Mouse (Mus musculus) CH12.LX (cell line): ENCODE results near the gene Ism2. TPM values are rescaled to one million over a fixed set of nuclear protein-coding genes. Genes with fewer than 3 reads are reported as not detected.

Experiments used
- DNase-seq: peaks from one replicate; pipeline ENCODE4 v3.0.0-alpha.2; 2013; ENCODE audit errors: extremely low read depth
- H3K27ac ChIP-seq: 2 replicates; pipeline ENCODE4 v1.5.1; 2012; ENCODE audit warnings: low read depth, mild to moderate bottlenecking, control low read depth, moderate library complexity; ENCODE audit not compliant: insufficient read depth
- H3K27me3 ChIP-seq: replicated peaks from 2 replicates; pipeline ENCODE3; 2012; ENCODE audit warnings: inconsistent platforms
- H3K36me3 ChIP-seq, 2 experiments: replicated peaks in 1 of 2; 2 replicates each; pipeline versions ENCODE3 to v1.6.1; 2012; ENCODE audit warnings: inconsistent platforms in 1 of 2, low read length in 1 of 2, mild to moderate bottlenecking in 1 of 2, mixed read lengths in 1 of 2, moderate library complexity in 1 of 2; ENCODE audit not compliant: control insufficient read depth in 1 of 2, insufficient read depth in 1 of 2
- H3K4me1 ChIP-seq, 2 experiments: 2 replicates each; pipeline ENCODE4 v1.6.1; 2012; ENCODE audit warnings: inconsistent platforms in 1 of 2, moderate library complexity in 1 of 2; ENCODE audit not compliant: insufficient read depth in 2 of 2, control insufficient read depth in 1 of 2
- H3K4me2 ChIP-seq: 2 replicates; pipeline ENCODE4 v1.6.1; 2012; ENCODE audit warnings: low read depth, mild to moderate bottlenecking, control low read depth; ENCODE audit not compliant: poor library complexity, insufficient read depth, severe bottlenecking
- H3K4me3 ChIP-seq, 3 experiments: fragments of 150-350 bp in 1 of 3; sonication (generic) in 1 of 3; replicated peaks in 1 of 3; 2 replicates each; pipeline versions ENCODE3 to v1.5.1; 2011 to 2012; ENCODE audit warnings: low read depth in 2 of 3, low read length in 2 of 3, mild to moderate bottlenecking in 2 of 3, moderate library complexity in 2 of 3, control low read depth in 1 of 3, improper control_type of control experiment in 1 of 3, inconsistent platforms in 1 of 3, mixed read lengths in 1 of 3; ENCODE audit not compliant: poor library complexity in 1 of 3
- H3K79me2 ChIP-seq: replicated peaks from 2 replicates; pipeline ENCODE4 v1.6.1; 2012; ENCODE audit warnings: mild to moderate bottlenecking, moderate library complexity; ENCODE audit not compliant: control insufficient read depth, poor library complexity, insufficient read depth, severe bottlenecking; ENCODE audit errors: extremely low read depth
- H3K9ac ChIP-seq: 2 replicates; pipeline ENCODE4 v1.6.1; 2012; ENCODE audit warnings: low read depth, mild to moderate bottlenecking, control low read depth, moderate library complexity; ENCODE audit not compliant: insufficient read depth
- H3K9me3 ChIP-seq: replicated peaks from 2 replicates; pipeline ENCODE3; 2012; ENCODE audit warnings: low read length, inconsistent platforms, mixed read lengths
- BHLHE40 ChIP-seq: IDR thresholded peaks from 2 replicates; pipeline ENCODE4 v1.6.1; 2011; ENCODE audit warnings: mild to moderate bottlenecking, low read depth, low read length, improper control_type of control experiment
- CHD1 ChIP-seq: IDR thresholded peaks from 2 replicates; pipeline ENCODE4 v1.6.1; 2012; ENCODE audit warnings: low read depth, low read length, improper control_type of control experiment, inconsistent platforms
- CHD2 ChIP-seq: IDR thresholded peaks from 2 replicates; pipeline ENCODE4 v1.6.1; 2011; ENCODE audit warnings: low read length, improper control_type of control experiment
- CTCF ChIP-seq, 2 experiments: IDR thresholded peaks in 1 of 2; conservative IDR thresholded peaks in 1 of 2; 2 replicates each; pipeline ENCODE4 v1.5.1; 2011 to 2012; ENCODE audit warnings: low read depth in 2 of 2, low read length in 2 of 2, improper control_type of control experiment in 1 of 2, inconsistent platforms in 1 of 2, mild to moderate bottlenecking in 1 of 2, moderate library complexity in 1 of 2
- ELF1 ChIP-seq: IDR thresholded peaks from 2 replicates; pipeline ENCODE4 v1.6.1; 2014; ENCODE audit warnings: low read depth, mild to moderate bottlenecking, inconsistent platforms, low read length, improper control_type of control experiment
- EP300 ChIP-seq: IDR thresholded peaks from 2 replicates; pipeline ENCODE4 v1.6.1; 2011; ENCODE audit warnings: low read length, improper control_type of control experiment
- ETS1 ChIP-seq: conservative IDR thresholded peaks from 2 replicates; pipeline ENCODE4 v1.6.1; 2012; ENCODE audit warnings: low read depth, mild to moderate bottlenecking, inconsistent platforms, low read length, improper control_type of control experiment, moderate library complexity
- GABPA ChIP-seq: IDR thresholded peaks from 2 replicates; pipeline ENCODE4 v1.6.1; 2012; ENCODE audit warnings: low read depth, low read length, improper control_type of control experiment, inconsistent platforms; ENCODE audit not compliant: insufficient replicate concordance
- HCFC1 ChIP-seq: IDR thresholded peaks from 2 replicates; pipeline ENCODE4 v1.6.1; 2012; ENCODE audit warnings: low read depth, mild to moderate bottlenecking, inconsistent platforms, low read length, improper control_type of control experiment
- JUND ChIP-seq: conservative IDR thresholded peaks from 2 replicates; pipeline ENCODE4 v1.6.1; 2011; ENCODE audit warnings: low read depth, low read length, improper control_type of control experiment
- KAT2A ChIP-seq: IDR thresholded peaks from 2 replicates; pipeline ENCODE4 v1.6.1; 2012; ENCODE audit warnings: low read length, improper control_type of control experiment, inconsistent platforms; ENCODE audit not compliant: insufficient replicate concordance
- MAFK ChIP-seq: IDR thresholded peaks from 2 replicates; pipeline ENCODE4 v1.6.1; 2011; ENCODE audit warnings: low read length, improper control_type of control experiment; ENCODE audit not compliant: insufficient replicate concordance
- MAX ChIP-seq: IDR thresholded peaks from 2 replicates; pipeline ENCODE4 v1.6.1; 2011; ENCODE audit warnings: low read length, improper control_type of control experiment
- MAZ ChIP-seq: IDR thresholded peaks from 2 replicates; pipeline ENCODE4 v1.6.1; 2012; ENCODE audit warnings: low read depth, mild to moderate bottlenecking, inconsistent platforms, low read length, improper control_type of control experiment, moderate library complexity
- MEF2A ChIP-seq: IDR thresholded peaks from 2 replicates; pipeline ENCODE4 v1.6.1; 2014; ENCODE audit warnings: low read depth, mild to moderate bottlenecking, inconsistent platforms, low read length, improper control_type of control experiment, borderline replicate concordance
- MYC ChIP-seq: IDR thresholded peaks from 2 replicates; pipeline ENCODE4 v1.6.1; 2011; ENCODE audit warnings: low read depth, mild to moderate bottlenecking, improper control_type of control experiment, low read length
- NELFE ChIP-seq: IDR thresholded peaks from 2 replicates; pipeline ENCODE4 v1.6.1; 2011; ENCODE audit warnings: low read depth, low read length, improper control_type of control experiment
- NRF1 ChIP-seq: IDR thresholded peaks from 2 replicates; pipeline ENCODE4 v1.6.1; 2014; ENCODE audit warnings: low read depth, mild to moderate bottlenecking, inconsistent platforms, low read length, improper control_type of control experiment, moderate library complexity
- PAX5 ChIP-seq: IDR thresholded peaks from 2 replicates; pipeline ENCODE4 v1.6.1; 2012; ENCODE audit warnings: low read length, inconsistent platforms, mixed read lengths
- POLR2A ChIP-seq: IDR thresholded peaks from 2 replicates; pipeline ENCODE4 v1.6.1; 2011; ENCODE audit warnings: low read depth, mild to moderate bottlenecking, improper control_type of control experiment, low read length
- RAD21 ChIP-seq: IDR thresholded peaks from 2 replicates; pipeline ENCODE4 v1.6.1; 2011; ENCODE audit warnings: low read depth, mild to moderate bottlenecking, low read length, improper control_type of control experiment, moderate library complexity
- RCOR1 ChIP-seq: conservative IDR thresholded peaks from 2 replicates; pipeline ENCODE4 v1.6.1; 2012; ENCODE audit warnings: low read depth, mild to moderate bottlenecking, inconsistent platforms, low read length, improper control_type of control experiment
- SMC3 ChIP-seq: IDR thresholded peaks from 2 replicates; pipeline ENCODE4 v1.6.1; 2011; ENCODE audit warnings: low read depth, low read length, improper control_type of control experiment
- TBP ChIP-seq: conservative IDR thresholded peaks from 2 replicates; pipeline ENCODE4 v1.6.1; 2011; ENCODE audit warnings: low read depth, low read length, improper control_type of control experiment
- TCF12 ChIP-seq: IDR thresholded peaks from 2 replicates; pipeline ENCODE4 v1.6.1; 2014; ENCODE audit warnings: low read depth, mild to moderate bottlenecking, inconsistent platforms, low read length, improper control_type of control experiment
- UBTF ChIP-seq: IDR thresholded peaks from 2 replicates; pipeline ENCODE4 v1.6.1; 2012; ENCODE audit warnings: low read depth, mild to moderate bottlenecking, inconsistent platforms, low read length, improper control_type of control experiment, moderate library complexity
- USF1 ChIP-seq: IDR thresholded peaks from 2 replicates; pipeline ENCODE4 v1.6.1; 2014; ENCODE audit warnings: low read depth, mild to moderate bottlenecking, inconsistent platforms, low read length, improper control_type of control experiment
- ZC3H11A ChIP-seq: IDR thresholded peaks from 2 replicates; pipeline ENCODE4 v1.6.1; 2012; ENCODE audit warnings: low read depth, mild to moderate bottlenecking, inconsistent platforms, low read length, improper control_type of control experiment
- ZKSCAN1 ChIP-seq: IDR thresholded peaks from 2 replicates; pipeline ENCODE4 v1.6.1; 2012; ENCODE audit warnings: low read depth, inconsistent platforms, low read length, improper control_type of control experiment, borderline replicate concordance
- ZNF384 ChIP-seq: IDR thresholded peaks from 2 replicates; pipeline ENCODE4 v1.6.1; 2012; ENCODE audit warnings: low read depth, low read length, improper control_type of control experiment, inconsistent platforms
- dilution Hi-C: fragments of 300-500 bp; cut with MboI; formaldehyde crosslinking; loops from 2 replicates; pipeline ENCODE4 v1.14.3; 2020; ENCODE audit warnings: low sequenced_read_pairs; ENCODE audit not compliant: extremely low pct_unique_long_range_greater_than_20kb, extremely low pct_ligation_motif_present
- in situ Hi-C: fragments of 300-500 bp; cut with MboI; formaldehyde crosslinking; loops from 3 replicates; pipeline ENCODE4 v1.14.3; 2019; ENCODE audit warnings: low sequenced_read_pairs, low pct_ligation_motif_present, low pct_unique_long_range_greater_than_20kb, mixed read lengths
- polyA plus RNA-seq: library from polyadenylated mRNA; unstranded; fragments of >175 nt; gene quantifications from 2 replicates; pipeline ENCODE4 v1.2.1, GENCODE M21; 2012; ENCODE audit warnings: low read depth; ENCODE audit not compliant: insufficient read length
- total RNA-seq, 2 experiments: library from RNA; depleted of rRNA; stranded (reverse); fragments of 300-350 nt in 1 of 2; fragments of >200 nt in 1 of 2; gene quantifications; 2 replicates each; pipeline ENCODE4 v1.2.3; 2012 to 2014

The Ism2 gene
- 0.08 TPM in 2 replicates for total RNA-seq (2012; rRNA removed)
- total RNA-seq (2014; rRNA removed), result not detected in 2 replicates
- polyA plus RNA-seq, result 0.16 TPM in 1 of 2 replicates, not detected in the other

- Histone ChIP-seq H3K9ac (peak within 1 kb of the TSS; percentile 37), H3K79me2 (no peaks in the 10 kb centered on the region), H3K27ac (no peak within 1 kb of the TSS), H3K4me2 (peak within 1 kb of the TSS; percentile 68), H3K27me3 (peaks cover 16% of the 10 kb centered on the region), H3K36me3 (no peaks in the 10 kb centered on the region), H3K4me3 (peak within 1 kb of the TSS; percentile 40 to 67 (median 54)), H3K9me3 (peaks cover 8% of the 10 kb centered on the region), H3K4me1 (peaks cover 2 to 3% of the 10 kb centered on the region in 2 experiments; a peak in 3 of 4 replicates)
- dilution Hi-C loops, result no loop called here
- no peak for TF ChIP-seq EP300
- no peak for TF ChIP-seq TBP
- TF ChIP-seq ETS1, result no peak
- TF ChIP-seq TCF12, result no peak
- TF ChIP-seq USF1, result no peak
- TF ChIP-seq GABPA, result no peak
- no peak for TF ChIP-seq NELFE
- TF ChIP-seq JUND, result no peak
- no peak for TF ChIP-seq CHD1
- TF ChIP-seq MEF2A, result no peak
- TF ChIP-seq RCOR1, result no peak
- no peak for TF ChIP-seq PAX5
- TF ChIP-seq MAFK, result no peak
- peak; percentile 49; the same call in 1 of the 2 replicates for TF ChIP-seq UBTF
- TF ChIP-seq MAZ, result no peak
- no peak for TF ChIP-seq MAX
- TF ChIP-seq MYC, result no peak
- TF ChIP-seq POLR2A, result 0 out of 2 replicates have a peak, but pooled peaks have one; percentile 14
- TF ChIP-seq KAT2A, result no peak
- TF ChIP-seq CHD2, result 0 out of 2 replicates have a peak, but pooled peaks have one; percentile 25
- no peak for TF ChIP-seq ZKSCAN1
- no peak for TF ChIP-seq RAD21
- no peak for TF ChIP-seq CTCF (conservative IDR thresholded peaks at IDR 0.05 in 1 of 2, IDR thresholded peaks at IDR 0.05 in 1 of 2; ENCODE audit: low read depth in 2 of 2, low read length in 2 of 2)
- no peak for TF ChIP-seq HCFC1
- peak; percentile 66 for TF ChIP-seq NRF1
- TF ChIP-seq ZNF384, result no peak
- no peak for TF ChIP-seq ELF1
- no peak for TF ChIP-seq BHLHE40
- no peak for TF ChIP-seq ZC3H11A
- TF ChIP-seq SMC3, result no peak
- no peak for DNase-seq
- in situ Hi-C loops, result no loop called here
These were observed at the start of gene Ism2 for GRCm38 (mm10) chr12:87299657-87300440. Ism2 (minus strand) TSS chr12:87299705.
